In the genomic region with DNA sequence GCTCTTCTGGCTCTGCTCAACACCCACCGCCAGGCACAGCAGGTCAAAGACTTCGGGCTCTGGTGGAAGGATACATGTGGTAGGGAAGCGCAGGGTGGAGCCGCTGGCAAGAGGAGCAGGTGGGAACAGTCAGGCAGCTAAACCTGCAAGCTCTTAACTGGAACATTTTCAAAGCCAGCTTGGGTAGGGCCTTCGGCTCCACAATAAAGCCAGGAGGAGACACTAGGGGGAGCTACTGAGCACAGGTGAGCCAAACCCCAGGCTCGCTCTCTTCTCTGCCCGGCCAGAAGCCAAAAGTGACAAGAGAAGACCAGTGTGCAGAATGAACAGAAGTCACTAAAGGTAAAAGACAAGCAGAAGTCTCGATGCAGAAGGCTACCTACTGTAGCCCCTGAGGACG, we compare ENCODE assay signal across 10 mouse cellular contexts. TPM values are rescaled to one million over a fixed set of nuclear protein-coding genes. Genes with fewer than 3 reads are reported as not detected.
DNase-seq lines count a peak whose midpoint lies in the region; ATAC-seq lines count a peak whose summit lies in the region.
"Had no signal": no experiment of that assay in that cellular context is flagged by ENCODE, and none has a peak within 500 bp of the region (broad histone marks: within the 10 kb centered on the region; RNA-seq: fewer than 3 reads in every experiment).

No protein-coding gene starts in this region.

- H3K4me1 ChIP-seq in hindbrain, embryonic 11.5 days (replicated peaks; ENCODE audit: control insufficient read depth, insufficient read depth, low read length): no peaks in the 10 kb centered on the region
- no peaks in the 10 kb centered on the region for H3K4me1 ChIP-seq in hindbrain, embryonic 14.5 days (replicated peaks; ENCODE audit: control insufficient read depth, insufficient read depth, low read length)
- H3K4me1 ChIP-seq: neural tube, embryonic 13.5 days had no signal

- intact Hi-C loops in left cerebral cortex, postnatal 10 days (cut with DNase I): no loop called here

- H3K4me3 ChIP-seq in hindbrain, embryonic 11.5 days (ENCODE audit: low read depth, low read length): no peak overlapping the region
- H3K4me3 ChIP-seq in hindbrain, embryonic 14.5 days (replicated peaks; ENCODE audit: low read length): no peak overlapping the region
- H3K4me3 ChIP-seq: neural tube, embryonic 13.5 days had no signal

- no peaks in the 10 kb centered on the region for H3K9me3 ChIP-seq in hindbrain, embryonic 11.5 days (ENCODE audit: control insufficient read depth, low read length)
- H3K9me3 ChIP-seq in hindbrain, embryonic 14.5 days (ENCODE audit: control insufficient read depth, low read length): no peaks in the 10 kb centered on the region
- H3K9me3 ChIP-seq: neural tube, embryonic 13.5 days had no signal

- DNase-seq in hindbrain, embryonic 11.5 days (ENCODE audit: low spot score): peak; percentile 62
- no peak for DNase-seq in hindbrain, embryonic 14.5 days (ENCODE audit: low spot score)
- peak; percentile 37 to 40 for DNase-seq in CD8-positive naive resting alpha-beta T cell, adult 2 months (ENCODE audit: low read depth in 2 of 2, low spot score in 2 of 2)
- peak; percentile 6 for DNase-seq in c-Kit-positive CD71-negative TER-119-negative erythroid progenitor cells, embryonic 14.5 days (ENCODE audit: low read depth)
- peak; percentile 42 for DNase-seq in lung, postnatal 36 days
- no peak for DNase-seq in adipocyte (ENCODE audit: low spot score)
- no peak for DNase-seq in left cerebral cortex, postnatal 10 days (ENCODE audit: extremely low spot score in 1 of 2, low spot score in 2 of 2)

- no peak overlapping the region for H3K27ac ChIP-seq in hindbrain, embryonic 11.5 days (ENCODE audit: low read depth, low read length)
- H3K27ac ChIP-seq in hindbrain, embryonic 14.5 days: no peak overlapping the region
- H3K27ac ChIP-seq: neural tube, embryonic 13.5 days had no signal

- H3K27me3 ChIP-seq in hindbrain, embryonic 11.5 days (ENCODE audit: control insufficient read depth, insufficient read depth, low read length): no peaks in the 10 kb centered on the region
- no peaks in the 10 kb centered on the region for H3K27me3 ChIP-seq in hindbrain, embryonic 14.5 days (ENCODE audit: control insufficient read depth, insufficient read depth, low read length)
- H3K27me3 ChIP-seq: neural tube, embryonic 13.5 days had no signal

- ATAC-seq in hindbrain, embryonic 11.5 days (ENCODE audit: low FRiP score): no peak
- ATAC-seq in hindbrain, embryonic 14.5 days (ENCODE audit: low FRiP score): no peak
- ATAC-seq in erythroid progenitor cell, adult 5-6 weeks (replicated peaks; ENCODE audit: low FRiP score, poor library complexity, severe bottlenecking): peak; percentile 60

- H3K36me3 ChIP-seq in hindbrain, embryonic 11.5 days (ENCODE audit: control insufficient read depth, insufficient read depth, low read length): peaks cover 11% of the 10 kb centered on the region; the same call in 1 of the 2 replicates
- peaks cover 61% of the 10 kb centered on the region for H3K36me3 ChIP-seq in hindbrain, embryonic 14.5 days (replicated peaks; ENCODE audit: control insufficient read depth, insufficient read depth)

- no peak overlapping the region for H3K4me2 ChIP-seq in hindbrain, embryonic 11.5 days (replicated peaks; ENCODE audit: low read depth, low read length)
- no peak overlapping the region for H3K4me2 ChIP-seq in hindbrain, embryonic 14.5 days (replicated peaks)
- H3K4me2 ChIP-seq: neural tube, embryonic 13.5 days had no signal

- H3K9ac ChIP-seq in hindbrain, embryonic 11.5 days (ENCODE audit: low read depth, low read length): no peak overlapping the region
- H3K9ac ChIP-seq in hindbrain, embryonic 14.5 days: no peak overlapping the region
- H3K9ac ChIP-seq: neural tube, embryonic 13.5 days had no signal

- 87% methylated on average over 9 of the region's 9 CpGs for WGBS in hindbrain, embryonic 11.5 days
- 87% methylated on average over 9 of the region's 9 CpGs for WGBS in hindbrain, embryonic 14.5 days

RNA-seq across cellular contexts. Expression of a gene that starts 46.7 kb away (rescaled TPM):
- 4.1 and 7.1 TPM in 2 replicates for polyA plus RNA-seq in hindbrain, embryonic 11.5 days (2014; fragmentation: Nextera tagmentation; extraction: Ambion mirVana)
- 11.3 and 12.1 TPM in 2 replicates for polyA plus RNA-seq in hindbrain, embryonic 14.5 days (2014; fragmentation: Nextera tagmentation; extraction: Ambion mirVana)
- 0.36 and 0.42 TPM in 2 replicates for total RNA-seq in erythroid progenitor cell, adult 5-6 weeks (2015; ENCODE audit: low replicate concordance)
- total RNA-seq in erythroid progenitor cell, adult 5-6 weeks (2017; ENCODE audit: low replicate concordance): 0.76 and 2.1 TPM in 2 replicates
- 10 to 100 TPM; 62.9 to 64.1 TPM for total RNA-seq in left cerebral cortex, postnatal 10 days (2021)

RNA-seq across cellular contexts. Expression of a gene that starts 48.5 kb away (rescaled TPM):
- polyA plus RNA-seq in hindbrain, embryonic 11.5 days (2014; fragmentation: Nextera tagmentation; extraction: Ambion mirVana): not detected in 2 replicates
- not detected in 2 replicates for polyA plus RNA-seq in hindbrain, embryonic 14.5 days (2014; fragmentation: Nextera tagmentation; extraction: Ambion mirVana)
- total RNA-seq in erythroid progenitor cell, adult 5-6 weeks (2015; ENCODE audit: low replicate concordance): not detected in 2 replicates
- 11.7 TPM in 1 of 2 replicates, not detected in the other for total RNA-seq in erythroid progenitor cell, adult 5-6 weeks (2017; ENCODE audit: low replicate concordance)
- not detected for total RNA-seq in left cerebral cortex, postnatal 10 days (2021)
- polyA plus RNA-seq: neural tube, embryonic 13.5 days had no signal

RNA-seq across cellular contexts. Expression of a gene that starts 50.8 kb away (rescaled TPM):
- polyA plus RNA-seq in hindbrain, embryonic 11.5 days (2014; fragmentation: Nextera tagmentation; extraction: Ambion mirVana): 16.5 TPM in 2 replicates
- 5.4 and 7.8 TPM in 2 replicates for polyA plus RNA-seq in hindbrain, embryonic 14.5 days (2014; fragmentation: Nextera tagmentation; extraction: Ambion mirVana)
- 61.6 and 82.9 TPM in 2 replicates for total RNA-seq in erythroid progenitor cell, adult 5-6 weeks (2015; ENCODE audit: low replicate concordance)
- total RNA-seq in erythroid progenitor cell, adult 5-6 weeks (2017; ENCODE audit: low replicate concordance): 99.8 and 127 TPM in 2 replicates
- total RNA-seq in left cerebral cortex, postnatal 10 days (2021): 10 to 100 TPM; 14.2 to 14.3 TPM

RNA-seq across cellular contexts. Expression of a gene that starts 57.1 kb away (rescaled TPM):
- not detected in 2 replicates for polyA plus RNA-seq in hindbrain, embryonic 11.5 days (2014; fragmentation: Nextera tagmentation; extraction: Ambion mirVana)
- not detected in 2 replicates for polyA plus RNA-seq in hindbrain, embryonic 14.5 days (2014; fragmentation: Nextera tagmentation; extraction: Ambion mirVana)
- total RNA-seq in erythroid progenitor cell, adult 5-6 weeks (2015; ENCODE audit: low replicate concordance): not detected in 2 replicates
- not detected in 2 replicates for total RNA-seq in erythroid progenitor cell, adult 5-6 weeks (2017; ENCODE audit: low replicate concordance)
- not detected for total RNA-seq in left cerebral cortex, postnatal 10 days (2021)
- total RNA-seq: adrenal gland, adult 18-20 months had no signal
- polyA plus RNA-seq: neural tube, embryonic 13.5 days had no signal

Comparison
In these comparisons a context has a peak if more than half of its experiments do, and no peak if none do; other contexts are left out.
1. DNase-seq: peak in hindbrain, embryonic 11.5 days (single experiment), CD8-positive naive resting alpha-beta T cell, adult 2 months (2 of 2), c-Kit-positive CD71-negative TER-119-negative erythroid progenitor cells, embryonic 14.5 days (single experiment) and lung, postnatal 36 days (single experiment); none in hindbrain, embryonic 14.5 days (single experiment), adipocyte (single experiment) and left cerebral cortex, postnatal 10 days (0 of 2).
2. RNA of a gene that starts 46.7 kb away (total RNA-seq): 62.9 to 64.1 TPM in left cerebral cortex, postnatal 10 days; 0.36 to 2.1 TPM in erythroid progenitor cell, adult 5-6 weeks; every median in the first group is over 10 times any median in the second.
3. RNA of a gene that starts 50.8 kb away (total RNA-seq): 61.6 to 127 TPM in erythroid progenitor cell, adult 5-6 weeks; 14.2 to 14.3 TPM in left cerebral cortex, postnatal 10 days; every median in the first group is over 4 times any median in the second.